Mouse (Mus musculus): ENCODE data around the gene Tbx21. TPM values are rescaled to one million over a fixed set of nuclear protein-coding genes. Genes with fewer than 3 reads are reported as not detected.

Tbx21 gene
- total RNA-seq (2021): under 1 TPM in 1 of 2 experiments, not detected in 1; 0.13 TPM
- long read RNA-seq, experiment 1: 0 reads
- long read RNA-seq, experiment 2: 0 reads

- DNase-seq (ENCODE audit: low spot score in 2 of 2): no peak
- intact Hi-C loops (cut with DNase I): no loop called here
Measured at GRCm38 (mm10) chr11:97114671-97115601, at the start of gene Tbx21. Tbx21 (minus strand) TSS chr11:97115331.

- DNase-seq (ENCODE audit: low spot score in 2 of 2): no peak
- intact Hi-C loops (cut with DNase I): no loop called here
Measured at GRCm38 (mm10) chr11:97160341-97160740, 45.2 kb upstream of the Tbx21 start.

- intact Hi-C loops (cut with DNase I): no loop called here
- DNase-seq (ENCODE audit: low spot score in 2 of 2): no peak
Measured at GRCm38 (mm10) chr11:97156999-97157398, 41.9 kb upstream of the Tbx21 start.

- intact Hi-C loops (cut with DNase I): loop anchor here (5.0 kb wide), 1 partner anchor 170 kb away; the partner anchor contains the start of gene Sp2
- DNase-seq (ENCODE audit: low spot score in 2 of 2): no peak
Measured at GRCm38 (mm10) chr11:97152662-97153287, 37.6 kb upstream of the Tbx21 start.

- intact Hi-C loops (cut with DNase I): loop anchor here (5.0 kb wide), 1 partner anchor 170 kb away; the partner anchor contains the start of gene Sp2
- DNase-seq (ENCODE audit: low spot score in 2 of 2): no peak
Measured at GRCm38 (mm10) chr11:97152023-97152426, 36.9 kb upstream of the Tbx21 start.

GRCm38 (mm10) chr11:97151343-97151801 lies 36.2 kb upstream of the Tbx21 start, which contains the start of gene Tbkbp1:
Tbkbp1 (minus strand) TSS chr11:97151495.
- DNase-seq (ENCODE audit: low spot score in 2 of 2): peak in 1 of 2 experiments; percentile 49
- intact Hi-C loops (cut with DNase I): loop anchor here (5.0 kb wide), 1 partner anchor 169 kb away; the partner anchor contains the start of gene Sp2

GRCm38 (mm10) chr11:97150411-97151330 lies 35.5 kb upstream of the Tbx21 start:
- DNase-seq (ENCODE audit: low spot score in 2 of 2): peak; percentile 67 to 79
- intact Hi-C loops (cut with DNase I): loop anchor here (5.0 kb wide), 1 partner anchor 168 kb away; the partner anchor contains the start of gene Sp2

GRCm38 (mm10) chr11:97149995-97150410 lies 34.9 kb upstream of the Tbx21 start:
- DNase-seq (ENCODE audit: low spot score in 2 of 2): peak in 1 of 2 experiments; percentile 66
- intact Hi-C loops (cut with DNase I): loop anchor here (5.0 kb wide), 1 partner anchor 168 kb away; the partner anchor contains the start of gene Sp2

- intact Hi-C loops (cut with DNase I): no loop called here
- no peak for DNase-seq (ENCODE audit: low spot score in 2 of 2)
Measured at GRCm38 (mm10) chr11:97149026-97149425, 33.9 kb upstream of the Tbx21 start.

- DNase-seq (ENCODE audit: low spot score in 2 of 2): no peak
- intact Hi-C loops (cut with DNase I): no loop called here
Measured at GRCm38 (mm10) chr11:97148591-97148990, 33.5 kb upstream of the Tbx21 start.

- no peak for DNase-seq (ENCODE audit: low spot score in 2 of 2)
- intact Hi-C loops (cut with DNase I): loop anchor here (2.0 kb wide), 1 partner anchor 75 kb away; no protein-coding TSS in a partner anchor
Measured at GRCm38 (mm10) chr11:97147333-97147732, 32.2 kb upstream of the Tbx21 start.

- DNase-seq (ENCODE audit: low spot score in 2 of 2): peak; percentile 85 to 87
- intact Hi-C loops (cut with DNase I): loop anchor here (2.0 kb wide), 1 partner anchor 74 kb away; no protein-coding TSS in a partner anchor
Measured at GRCm38 (mm10) chr11:97146724-97147123, 31.6 kb upstream of the Tbx21 start.

- DNase-seq (ENCODE audit: low spot score in 2 of 2): no peak
- intact Hi-C loops (cut with DNase I): loop anchor here (2.0 kb wide), 1 partner anchor 73 kb away; no protein-coding TSS in a partner anchor
Measured at GRCm38 (mm10) chr11:97145951-97146350, 30.8 kb upstream of the Tbx21 start.

- no peak for DNase-seq (ENCODE audit: low spot score in 2 of 2)
- intact Hi-C loops (cut with DNase I): no loop called here
Measured at GRCm38 (mm10) chr11:97145320-97145719, 30.2 kb upstream of the Tbx21 start.

- intact Hi-C loops (cut with DNase I): no loop called here
- DNase-seq (ENCODE audit: low spot score in 2 of 2): no peak
Measured at GRCm38 (mm10) chr11:97143196-97143900, 28.2 kb upstream of the Tbx21 start.

GRCm38 (mm10) chr11:97142159-97142608 lies 27.1 kb upstream of the Tbx21 start:
- DNase-seq (ENCODE audit: low spot score in 2 of 2): no peak
- intact Hi-C loops (cut with DNase I): no loop called here

GRCm38 (mm10) chr11:97140811-97141210 lies 25.7 kb upstream of the Tbx21 start:
- intact Hi-C loops (cut with DNase I): no loop called here
- no peak for DNase-seq (ENCODE audit: low spot score in 2 of 2)

GRCm38 (mm10) chr11:97139256-97139655 lies 24.1 kb upstream of the Tbx21 start:
- intact Hi-C loops (cut with DNase I): no loop called here
- no peak for DNase-seq (ENCODE audit: low spot score in 2 of 2)
